Mouse (Mus musculus) spleen, embryonic (tissue): ENCODE measurements around the gene Urb2.

ENCODE experiments used
- CTCF ChIA-PET: fragments of 350-600 bp; sonication (Branson Sonifier 250); formaldehyde crosslinking; loops from one replicate; lab custom pipeline; 2022; lab: Charles Lee

Gene Urb2

DNA sequence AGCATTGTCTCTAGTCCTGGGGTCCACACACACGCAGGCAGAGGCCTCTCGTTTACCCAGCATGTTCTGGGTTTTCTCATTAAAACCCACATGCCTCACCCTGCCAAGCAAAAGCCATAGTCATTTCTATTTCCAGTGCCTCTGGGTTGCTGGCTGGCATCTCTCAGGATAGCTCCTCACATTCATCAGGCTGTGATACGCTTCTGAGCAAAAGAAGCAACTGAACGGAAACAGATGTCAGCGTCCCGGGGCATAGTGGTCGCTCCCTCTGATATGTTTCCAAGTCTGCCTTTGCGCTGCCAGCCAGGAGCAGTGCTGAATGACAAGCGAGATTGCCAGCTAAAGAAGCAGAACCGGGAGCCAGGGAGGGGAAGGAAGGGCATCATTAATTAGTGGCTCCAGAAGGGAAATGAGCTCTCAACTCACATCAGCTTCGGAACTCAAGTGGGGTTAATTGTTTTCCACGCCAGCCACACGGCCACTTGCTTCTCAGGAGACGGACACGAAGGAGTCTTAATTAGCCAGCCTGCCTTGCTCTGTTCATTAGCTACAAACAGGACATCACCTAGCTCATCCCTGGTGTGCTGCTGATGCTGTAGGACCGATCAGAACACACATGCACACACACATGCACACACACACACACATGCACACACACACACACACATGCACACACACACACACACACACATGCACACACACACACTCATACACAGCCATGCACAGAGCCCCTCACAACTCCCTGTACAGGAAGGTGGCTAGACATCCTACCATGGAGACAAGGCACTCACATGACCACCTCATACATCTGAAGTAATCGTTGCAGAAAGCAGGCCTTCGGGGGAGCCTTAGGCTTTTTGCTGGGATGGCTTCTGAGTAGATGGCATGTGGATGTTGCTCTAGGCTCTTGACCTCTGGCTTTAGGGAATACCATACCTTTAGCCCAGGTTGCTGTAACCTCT, 49.3 kb downstream of the Urb2 start:
- CTCF ChIA-PET = no interaction called here

DNA sequence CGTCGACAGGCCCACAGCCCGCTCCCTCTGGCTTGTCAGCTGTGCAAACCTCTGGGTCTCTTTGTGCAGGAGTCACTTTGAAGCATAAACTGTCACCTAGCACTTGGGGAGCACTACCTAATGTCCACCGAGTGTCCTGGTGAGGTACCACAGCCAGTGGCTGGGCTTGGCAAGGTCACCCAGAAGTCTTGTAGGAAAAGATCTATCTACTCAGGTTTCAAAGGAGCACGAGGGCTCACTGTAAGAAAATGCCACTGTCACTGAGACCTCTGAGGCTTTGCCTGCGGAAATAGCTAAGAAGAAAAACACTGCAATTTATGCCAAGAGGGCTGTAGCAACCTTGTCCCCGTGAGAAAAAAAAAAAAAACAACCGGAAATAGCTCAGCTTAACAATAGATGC, 54.7 kb downstream of the Urb2 start:
- CTCF ChIA-PET = no interaction called here

DNA sequence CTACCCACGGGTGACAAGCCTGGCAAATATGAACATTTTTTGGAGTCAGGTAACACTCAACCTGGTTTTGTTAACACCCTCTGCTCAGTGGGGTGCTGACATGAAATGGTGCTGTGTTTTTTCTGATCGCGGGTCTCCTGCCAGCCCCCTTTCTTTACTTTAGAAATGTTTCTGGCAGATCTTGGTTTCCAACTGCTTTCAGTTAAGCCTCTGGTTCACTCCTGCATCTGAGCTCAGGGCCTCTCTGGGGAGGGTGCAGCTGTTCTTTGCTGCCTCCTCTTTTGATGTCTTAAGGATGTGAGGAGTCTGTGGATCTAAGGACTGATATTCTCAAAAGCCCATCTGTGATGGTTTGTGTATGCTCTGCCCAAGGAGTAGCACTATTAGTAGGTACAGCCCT, 55.1 kb downstream of the Urb2 start:
- CTCF ChIA-PET = no interaction called here

DNA sequence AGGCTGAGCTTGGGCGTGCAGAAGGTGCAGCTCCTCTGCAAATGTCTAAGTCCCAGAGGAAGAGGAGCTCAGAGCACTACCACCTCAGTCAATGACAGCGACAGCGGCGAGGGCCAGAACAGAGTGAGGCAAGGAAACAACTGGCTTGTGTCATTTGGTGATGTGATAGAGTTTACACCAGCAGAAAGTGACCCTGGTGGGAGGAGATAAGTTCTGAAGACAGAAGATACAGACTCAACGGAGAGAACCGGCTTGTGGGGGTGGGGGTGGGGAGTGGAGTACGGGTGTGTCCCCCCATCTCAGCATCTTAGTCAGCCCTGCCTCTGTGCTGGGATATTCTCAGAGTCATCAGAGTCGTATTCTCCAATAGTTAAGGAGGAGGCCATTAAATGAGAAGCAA, 56.1 kb downstream of the Urb2 start:
- CTCF ChIA-PET = no interaction called here

DNA sequence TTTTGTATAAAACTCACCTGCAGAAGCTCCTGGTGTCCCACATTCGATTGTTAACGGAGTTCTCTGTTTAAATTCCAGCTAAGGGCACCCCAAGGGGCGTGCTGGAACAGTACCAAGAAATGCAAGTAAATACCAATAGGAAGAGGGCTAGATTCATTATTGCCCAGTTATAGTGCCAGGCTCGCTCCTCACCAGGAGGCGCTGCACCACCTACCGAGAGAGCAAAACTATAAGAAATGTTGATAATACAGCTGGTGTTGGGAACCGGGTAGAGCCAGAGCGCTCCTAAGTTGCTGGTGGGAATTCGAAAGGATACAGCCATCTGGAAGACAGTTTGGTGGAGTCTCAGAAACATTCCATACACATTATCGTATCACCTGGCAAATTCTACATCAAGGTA, 56.7 kb downstream of the Urb2 start:
- CTCF ChIA-PET = interaction anchor here (0.6 kb wide), 1 partner anchor 22 kb away, joined by 3 read pairs; no protein-coding TSS in a partner anchor

DNA sequence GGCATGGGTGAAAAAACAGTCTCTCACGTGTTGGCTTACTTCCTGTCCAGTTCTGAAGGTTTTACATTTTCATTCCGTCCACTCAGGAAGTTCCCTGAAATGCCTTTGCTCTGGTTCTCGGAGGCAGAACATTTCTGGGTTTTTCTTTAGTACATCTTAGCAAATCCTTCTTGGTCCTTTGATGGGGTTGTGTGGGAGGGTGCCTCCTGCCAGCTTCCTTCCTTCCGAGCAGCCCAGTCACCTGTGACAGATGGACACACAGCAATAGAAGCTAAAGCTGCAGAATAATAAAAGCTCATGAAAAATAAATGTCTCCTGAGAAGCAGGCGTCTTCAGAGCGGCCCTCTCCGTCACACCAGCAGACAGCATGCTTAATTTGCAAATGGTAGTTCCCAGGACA, 57.7 kb downstream of the Urb2 start:
- CTCF ChIA-PET = no interaction called here

DNA sequence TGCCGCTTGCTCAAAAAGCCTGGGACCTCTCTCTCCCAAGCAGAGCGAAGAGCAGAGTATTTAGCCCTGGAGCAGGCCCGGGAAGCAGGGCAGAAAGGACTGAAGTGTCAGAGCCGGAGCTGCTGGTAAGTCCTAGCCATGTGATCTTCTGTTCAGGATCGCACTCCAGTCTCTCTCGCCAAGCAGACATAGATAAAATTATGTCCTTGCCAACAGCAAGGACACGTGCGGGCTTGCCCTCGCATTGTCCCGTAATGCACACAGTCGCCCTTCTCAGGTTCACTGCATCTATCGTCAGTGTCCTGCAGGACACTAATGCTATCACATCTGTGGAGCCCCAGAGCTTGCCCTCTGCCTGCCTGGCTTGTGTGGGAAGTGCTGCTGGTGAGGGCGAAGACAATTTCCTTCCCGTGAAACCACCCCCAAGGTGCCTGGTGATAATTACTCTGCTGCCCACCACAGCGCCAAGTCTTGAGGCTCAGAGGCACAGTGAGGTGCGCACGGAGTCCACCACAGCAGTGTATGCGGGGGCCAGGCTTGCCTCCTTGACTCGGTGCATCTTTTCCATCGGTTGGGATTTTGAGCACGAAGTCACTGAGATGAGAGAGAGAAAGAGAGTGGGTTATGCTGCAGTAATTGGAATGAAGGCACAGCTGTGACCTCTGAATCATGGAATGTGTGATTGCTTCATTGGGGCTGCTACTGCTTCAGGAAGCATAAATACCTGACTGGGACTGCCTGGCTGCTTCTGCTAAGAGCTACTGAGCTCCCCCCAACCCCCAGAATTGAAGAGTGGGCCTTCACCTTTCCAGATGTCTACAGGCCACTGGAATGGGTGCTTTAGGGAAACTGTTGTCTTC, 59.4 kb downstream of the Urb2 start:
- CTCF ChIA-PET = no interaction called here

DNA sequence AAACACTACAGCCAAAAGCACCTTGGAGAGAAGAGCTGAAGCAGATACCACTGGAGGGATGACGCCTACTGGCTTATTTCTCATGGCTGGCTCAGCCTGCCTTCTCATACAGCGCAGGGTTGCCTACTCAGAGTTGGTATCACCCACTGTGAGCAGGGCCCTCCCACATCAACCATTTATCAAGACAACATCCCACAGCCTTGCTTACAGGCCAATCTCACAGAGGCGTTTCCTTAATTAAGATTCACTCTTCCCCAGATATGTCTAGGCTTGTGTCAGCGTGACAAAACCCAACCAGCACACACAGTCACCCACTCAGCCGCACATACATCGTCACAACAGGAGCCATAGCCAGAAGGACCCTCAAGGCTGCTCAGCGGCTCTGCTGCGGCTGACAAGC, 61.3 kb downstream of the Urb2 start:
- CTCF ChIA-PET = no interaction called here

DNA sequence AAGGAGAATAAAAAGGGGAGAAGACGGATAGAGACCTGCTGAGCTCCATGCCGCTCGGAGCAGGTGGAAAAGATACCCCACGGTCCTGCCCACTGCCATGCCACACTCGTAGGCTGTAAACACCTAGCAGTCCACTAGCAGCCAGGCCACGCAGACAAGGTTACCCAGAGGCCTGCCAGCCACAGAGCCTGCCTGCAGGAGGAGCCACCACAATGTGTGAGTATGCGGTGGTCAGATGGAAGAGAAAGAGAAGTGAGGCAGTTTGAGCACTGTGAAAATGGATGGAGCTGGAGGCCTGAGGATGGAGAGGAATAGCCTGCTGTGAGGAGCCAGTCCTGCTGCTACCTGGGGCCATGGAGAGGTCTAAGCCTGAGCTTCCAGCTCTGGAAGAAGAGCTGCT, 62.3 kb downstream of the Urb2 start:
- CTCF ChIA-PET = no interaction called here

DNA sequence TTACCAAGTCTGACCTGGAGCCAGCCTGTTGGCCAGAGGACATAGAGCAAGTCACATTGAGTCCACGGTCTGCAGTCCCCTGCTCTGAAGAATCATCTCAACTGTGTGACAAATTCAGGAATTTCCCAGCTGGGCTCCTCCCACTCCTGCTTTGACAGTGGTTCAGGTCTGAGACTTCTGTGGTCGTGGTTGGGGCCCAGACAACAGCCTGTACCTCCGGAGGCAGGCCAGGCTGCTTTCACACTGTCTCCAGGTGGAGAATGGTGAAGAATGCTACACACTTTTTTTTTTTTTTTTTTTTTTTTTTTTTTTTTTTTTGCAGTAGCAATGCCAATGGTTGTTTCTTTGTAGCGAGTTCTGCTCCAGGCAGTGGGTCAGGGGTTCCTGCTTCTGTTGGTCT, 64.4 kb downstream of the Urb2 start:
- CTCF ChIA-PET = no interaction called here

DNA sequence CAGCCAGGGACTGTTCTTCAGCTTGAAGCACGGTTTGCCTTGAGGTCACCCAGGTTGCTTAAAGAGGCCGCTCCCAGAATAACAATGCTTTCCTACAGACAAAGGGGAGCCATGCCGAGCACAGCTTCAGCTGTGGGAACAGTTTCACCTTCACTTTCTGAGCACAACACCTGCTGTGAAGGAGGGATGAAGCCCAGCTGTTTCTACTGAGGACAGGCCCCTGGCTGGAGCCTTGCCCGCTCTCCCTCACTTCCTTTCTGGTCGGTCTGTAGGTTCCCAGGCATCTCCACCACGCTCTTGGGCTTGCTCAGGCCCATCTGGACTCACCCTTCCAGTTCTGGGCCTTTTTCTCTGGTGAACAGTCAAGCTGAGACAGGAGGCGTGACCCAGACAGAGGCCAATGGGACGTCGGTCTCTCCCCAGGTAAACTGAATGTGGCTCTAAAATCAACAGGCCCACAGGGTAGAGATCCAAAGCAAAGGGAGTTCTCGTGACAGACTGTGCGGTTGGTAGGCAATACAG, 66.8 kb downstream of the Urb2 start:
- CTCF ChIA-PET = no interaction called here

DNA sequence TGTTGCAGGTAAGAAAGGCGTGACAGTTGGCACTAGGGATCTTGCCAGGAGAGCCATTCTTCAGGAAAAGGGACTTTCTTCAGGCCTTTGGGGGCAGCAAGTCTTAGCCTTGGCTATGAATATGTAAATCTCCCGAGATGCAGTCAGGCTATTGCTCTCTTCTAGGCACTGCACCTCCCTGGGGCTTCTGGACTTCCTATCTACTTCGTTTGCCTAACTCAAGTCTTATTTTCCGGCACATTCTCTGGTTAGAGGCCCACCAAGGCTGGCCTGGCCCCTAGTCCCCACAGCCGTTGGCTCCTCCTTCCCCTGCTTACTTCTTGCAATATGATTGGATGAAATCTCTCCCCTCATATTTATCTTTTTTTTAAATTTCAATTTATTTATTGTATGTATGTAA, 67.7 kb downstream of the Urb2 start:
- CTCF ChIA-PET = no interaction called here

DNA sequence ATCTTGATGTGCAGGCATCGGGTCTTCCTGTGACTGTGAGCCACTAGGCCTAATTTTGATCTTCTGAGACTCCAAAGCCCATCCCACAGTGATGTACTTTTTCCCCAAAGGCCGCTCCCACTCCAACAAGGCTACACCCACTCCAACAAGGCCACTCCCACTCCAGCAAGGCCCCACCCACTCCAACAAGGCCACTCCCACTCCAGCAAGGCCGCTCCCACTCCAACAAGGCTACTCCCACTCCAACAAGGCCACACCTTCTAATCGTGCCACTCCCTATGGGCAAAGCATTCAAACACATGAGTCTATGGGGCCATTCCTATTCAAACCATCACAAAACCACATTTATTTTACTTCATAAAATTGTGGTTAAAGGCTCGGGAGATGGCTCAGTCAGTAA, 69.2 kb downstream of the Urb2 start:
- CTCF ChIA-PET = no interaction called here
